Mouse (Mus musculus) B cell, adult 2 months (primary cell): Measurements from ENCODE around the gene Parp2.
"Not testable (repeated sequence)": the region's sequence is repeated elsewhere in the genome, so short reads cannot be mapped to it uniquely, and the experiment has no call there.

Experiments used
- DNase-seq, 2 experiments: peaks; one replicate each; pipeline ENCODE4 v3.0.0; 2022

Gene Parp2

DNA sequence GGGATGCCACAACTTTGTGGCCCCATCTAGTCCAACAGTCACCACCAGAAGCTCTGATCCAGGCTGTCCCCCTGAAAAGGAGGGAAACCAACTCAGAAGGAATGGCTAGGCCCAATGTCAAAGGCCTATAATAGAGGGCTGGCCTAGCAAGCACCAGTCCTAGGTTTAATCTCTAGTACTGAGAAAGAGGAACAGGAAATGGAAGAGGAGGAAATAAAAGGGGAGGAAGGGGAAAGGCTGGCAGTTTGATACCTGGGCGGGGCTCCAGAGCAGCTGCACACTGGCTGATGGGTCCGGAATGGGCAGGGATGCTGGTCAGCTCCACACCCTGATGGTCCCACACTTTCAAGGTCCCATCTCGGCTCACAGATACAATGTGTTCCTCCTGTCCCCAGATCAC lies 22.2 kb downstream of the Parp2 start:
- no peak for DNase-seq

DNA sequence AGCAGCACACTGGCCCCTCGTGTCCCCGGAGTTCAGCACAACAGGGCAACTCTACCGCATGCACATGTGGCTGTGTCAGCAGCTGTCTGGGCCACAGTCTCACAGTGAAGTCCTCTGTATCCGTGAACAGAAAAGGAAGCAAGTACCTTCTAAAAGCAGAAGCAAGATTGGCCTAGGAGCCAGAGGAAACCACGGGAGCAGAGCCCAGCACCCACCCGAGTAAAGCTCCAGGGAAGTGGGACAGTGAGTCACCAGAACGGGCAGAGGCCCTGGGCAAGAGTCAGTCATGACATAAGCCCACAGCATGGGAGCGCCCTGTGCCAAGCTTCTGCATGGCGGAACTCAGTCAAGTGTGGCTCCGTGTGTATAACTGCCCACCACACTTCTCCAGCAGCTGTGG lies 26.3 kb downstream of the Parp2 start:
- DNase-seq = peak; percentile 29 to 36

DNA sequence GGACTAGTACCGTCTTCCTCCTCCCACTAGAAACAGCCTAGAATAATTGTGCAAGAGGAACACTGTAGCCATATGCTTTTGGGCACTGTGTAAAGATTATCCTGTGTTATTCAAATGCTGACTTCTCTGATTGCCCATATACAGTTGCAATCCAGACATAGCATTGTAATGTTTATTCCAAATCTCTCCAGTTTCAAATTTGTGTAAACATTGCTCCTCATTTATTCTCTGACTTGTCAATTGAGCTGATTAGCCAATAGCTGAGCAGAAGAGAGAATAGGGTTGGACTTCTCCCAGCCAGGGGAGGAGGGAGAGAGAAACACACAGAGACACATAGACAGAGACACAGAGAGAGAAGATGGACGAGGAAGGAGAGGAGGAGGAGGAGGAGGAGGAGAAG lies 26.8 kb downstream of the Parp2 start:
- no peak for DNase-seq

DNA sequence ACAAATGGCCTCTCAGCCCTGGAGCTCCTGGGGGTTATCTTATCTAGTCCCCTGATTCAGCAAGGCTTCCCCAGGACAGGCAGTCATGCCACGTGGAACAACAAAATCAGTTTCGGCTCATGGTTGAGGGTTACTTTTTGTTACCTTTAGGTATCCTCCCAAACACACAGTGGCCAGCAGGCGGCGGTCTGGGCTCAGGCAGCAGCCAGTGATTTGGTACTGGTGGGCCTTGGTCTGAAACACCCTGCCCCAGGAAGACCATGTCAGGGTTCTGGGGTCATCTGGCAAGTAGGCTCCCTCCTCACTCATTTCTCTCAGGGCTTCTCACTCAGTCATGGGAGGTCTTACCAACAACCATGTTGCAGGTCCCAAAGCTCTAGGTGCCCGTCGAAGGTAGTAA lies 29.6 kb downstream of the Parp2 start:
- peak in 1 of 2 experiments; percentile 7 for DNase-seq

DNA sequence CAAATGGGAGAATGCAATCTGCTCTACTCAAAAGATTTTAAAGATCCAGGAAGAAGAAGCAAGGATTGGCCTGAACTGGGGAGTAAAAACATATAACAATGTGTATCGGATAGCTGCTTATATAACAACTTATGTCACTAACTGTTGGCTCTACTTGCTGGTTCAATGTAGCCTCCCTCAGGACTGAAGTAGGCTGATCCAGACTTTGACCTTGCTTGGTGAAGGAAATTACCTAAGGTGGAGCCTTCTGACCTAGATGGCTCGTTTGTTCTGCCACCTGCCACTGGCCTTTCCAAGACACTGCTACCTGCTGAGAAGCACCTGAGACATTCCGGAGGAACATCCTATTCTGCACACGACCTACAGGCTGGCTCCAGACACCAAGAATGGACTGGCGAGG lies 48.1 kb downstream of the Parp2 start:
- no peak for DNase-seq

DNA sequence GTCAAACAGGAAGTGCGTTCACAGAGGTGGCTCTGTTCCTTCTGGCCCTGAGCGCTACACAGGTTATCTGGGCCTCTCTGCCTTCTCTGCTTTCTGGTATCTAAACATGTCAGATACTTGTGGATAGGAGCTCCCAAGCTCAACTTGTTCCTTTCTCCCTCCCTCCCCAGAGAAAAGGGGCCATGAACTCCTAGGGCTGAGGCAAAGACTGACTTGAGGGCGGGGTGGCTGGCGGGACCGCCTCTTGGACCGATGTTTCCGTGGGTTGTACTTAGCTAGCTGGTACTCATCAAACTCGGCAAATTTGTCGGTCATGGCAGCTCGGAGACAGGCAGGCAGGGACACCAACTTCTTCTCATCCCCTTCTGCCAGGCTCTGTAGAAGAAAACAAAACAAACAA lies 55.0 kb downstream of the Parp2 start:
- DNase-seq = no peak

DNA sequence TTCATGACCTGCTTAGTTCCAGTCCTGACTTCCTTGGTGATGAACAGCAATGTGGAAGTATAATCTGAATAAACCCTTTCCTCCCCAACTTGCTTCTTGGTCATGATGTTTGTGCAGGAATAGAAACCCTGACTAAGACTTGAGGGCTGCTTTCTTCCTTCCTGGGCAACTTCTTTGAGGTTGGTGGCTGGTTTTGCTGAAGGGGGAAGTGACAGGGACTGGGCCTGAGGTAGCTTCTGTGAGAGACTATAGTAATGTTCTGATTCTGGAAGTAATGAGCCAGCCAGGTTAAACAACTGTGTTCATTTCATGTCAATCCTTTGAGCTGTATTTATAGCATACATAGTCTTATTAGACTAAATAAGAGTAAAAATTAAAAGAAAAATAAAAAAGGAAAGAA lies 57.4 kb downstream of the Parp2 start:
- not testable (repeated sequence) for DNase-seq

DNA sequence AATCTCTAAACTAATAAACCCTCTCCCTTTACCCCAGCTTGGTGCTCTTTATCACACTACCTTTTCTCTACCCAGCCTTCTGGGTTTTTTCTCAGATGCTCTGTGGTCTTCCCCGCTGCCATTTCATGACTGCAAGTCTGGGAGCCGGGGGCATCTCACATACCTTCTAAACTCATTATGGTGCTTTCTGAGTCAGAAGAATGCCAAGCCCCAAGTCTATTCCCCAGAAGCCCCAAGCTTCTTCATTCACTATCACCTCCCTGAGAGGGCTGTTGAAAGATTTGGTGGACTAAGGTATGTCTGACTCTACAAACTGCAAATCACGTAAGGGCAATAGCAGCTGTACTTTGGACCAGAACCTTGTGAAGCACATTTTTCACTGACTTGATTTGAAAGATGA lies 59.3 kb downstream of the Parp2 start:
- no peak for DNase-seq

DNA sequence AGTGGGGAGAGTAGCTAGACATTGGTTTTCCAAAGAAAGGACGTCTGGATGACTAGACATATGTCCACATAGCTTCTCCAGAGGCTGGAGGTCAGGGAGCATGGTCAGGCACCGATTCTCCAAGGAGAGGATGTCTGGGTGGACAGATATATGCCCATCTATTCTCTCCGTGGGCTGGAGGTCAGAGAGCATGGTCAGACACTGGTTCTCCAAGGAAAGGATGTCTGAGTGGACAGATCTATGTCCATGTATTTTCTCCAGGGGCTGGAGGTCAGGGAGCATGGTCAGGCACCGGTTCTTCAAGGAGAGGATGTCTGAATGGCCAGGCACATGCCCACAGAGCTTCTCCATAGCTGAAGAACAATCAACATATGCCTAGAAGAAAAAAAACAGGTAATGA lies 60.6 kb downstream of the Parp2 start:
- no peak for DNase-seq

DNA sequence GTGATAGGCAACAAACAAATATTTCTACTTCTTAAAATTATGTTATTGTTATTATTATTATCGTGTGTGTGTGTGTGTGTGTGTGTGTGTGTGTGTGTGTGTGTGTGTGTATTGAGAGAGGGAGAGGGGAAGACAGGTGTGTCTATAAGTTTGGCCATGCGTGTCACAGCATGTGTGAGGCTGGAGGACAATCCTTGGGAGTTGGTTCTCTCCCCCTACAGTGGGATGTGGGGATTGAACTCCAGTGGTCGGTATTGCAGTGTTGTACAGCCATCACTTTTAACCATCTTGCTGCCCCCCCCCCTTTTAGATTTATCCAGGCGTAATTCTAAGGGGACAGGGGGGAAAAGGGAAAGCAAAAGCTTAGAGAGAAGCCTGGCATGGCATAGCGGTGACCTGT lies 61.0 kb downstream of the Parp2 start:
- DNase-seq = no peak

DNA sequence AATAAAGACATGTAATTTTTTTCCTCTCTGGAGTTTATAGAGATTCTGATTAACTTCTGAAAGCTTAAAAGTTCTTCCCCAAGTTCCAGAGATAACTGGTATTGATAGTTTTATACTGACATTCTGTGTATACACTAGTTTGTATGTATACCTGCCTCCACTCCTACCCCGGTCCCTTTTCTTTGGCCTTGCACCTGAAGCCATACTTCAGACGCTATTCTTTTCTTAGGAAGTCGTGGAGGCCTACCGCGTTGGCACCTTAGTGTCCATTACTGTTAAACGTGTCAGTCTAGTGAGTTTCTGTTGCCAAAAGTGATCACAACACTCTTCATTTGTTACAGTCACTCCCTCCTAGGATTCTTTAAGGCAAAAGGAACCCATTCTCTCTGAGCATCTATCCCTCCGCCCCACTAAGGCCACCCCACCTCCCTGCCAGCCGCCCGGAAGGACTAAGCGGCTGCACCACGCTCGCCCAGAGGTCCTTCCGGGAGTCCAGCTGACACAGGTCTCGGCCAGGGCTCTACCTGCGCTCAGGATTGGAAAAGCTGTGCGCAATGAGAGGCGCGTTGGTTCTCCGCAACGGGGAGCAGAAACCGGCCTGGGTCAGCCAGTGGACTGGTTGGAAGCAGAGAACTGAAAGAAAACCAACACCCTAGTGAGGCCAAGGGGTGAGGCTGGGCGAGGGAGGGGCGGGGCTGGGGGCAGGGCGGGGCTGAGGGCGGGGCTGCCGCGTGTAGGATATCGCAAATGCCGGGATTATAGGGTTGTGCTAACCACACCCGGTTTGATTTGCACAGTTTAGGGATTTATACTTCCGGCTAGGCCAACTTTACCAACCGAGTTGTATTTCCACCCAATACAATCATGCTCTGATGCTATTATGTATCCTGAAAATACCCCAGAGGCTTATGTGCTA lies 62.5 kb downstream of the Parp2 start, which contains the start of gene Tep1:
Gene Tep1, minus strand, starts transcription at position 672 of the 916 bp plus-strand sequence.
- DNase-seq = peak; percentile 85 to 89

DNA sequence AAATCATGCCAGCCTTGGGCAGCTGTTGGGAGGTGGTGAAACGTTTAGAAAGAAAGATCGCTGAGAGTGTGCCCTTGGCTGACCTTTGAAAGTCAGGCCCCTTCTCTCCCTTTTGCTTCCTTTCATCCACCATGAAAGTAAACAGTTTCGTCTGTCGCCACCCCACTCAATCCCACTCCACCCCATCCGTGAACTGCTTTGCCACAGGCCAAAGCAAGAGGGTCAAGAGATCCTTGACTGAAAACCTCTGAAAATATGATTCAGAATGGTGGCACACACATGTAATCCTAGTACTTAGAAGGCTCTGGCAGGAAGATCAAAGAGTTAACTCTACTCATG lies 63.1 kb downstream of the Parp2 start:
- DNase-seq = no peak
